Mouse (Mus musculus): ENCODE data around the gene Gstm2. TPM values are rescaled to one million over a fixed set of nuclear protein-coding genes. Genes with fewer than 3 reads are reported as not detected.
"Not testable (repeated sequence)": the region's sequence is repeated elsewhere in the genome, so short reads cannot be mapped to it uniquely, and the experiment has no call there.

Gstm2 gene
- polyA plus RNA-seq, 1 experiment from 2014 or later: 64.7 TPM

GRCm38 (mm10) chr3:108011558-108011957 is 25.3 kb upstream of the Gstm2 start:
- no peaks in the 10 kb centered on the region for H3K36me3 ChIP-seq (ENCODE audit: control insufficient read depth, insufficient read depth, low read length)

GRCm38 (mm10) chr3:108010286-108010685 is 24.0 kb upstream of the Gstm2 start:
- DNase-seq (ENCODE audit: low spot score) (no peak), ATAC-seq (ENCODE audit: low read depth) (no peak)
- Histone ChIP-seq H3K36me3 (ENCODE audit: control insufficient read depth, insufficient read depth, low read length) (no peaks in the 10 kb centered on the region), H3K27me3 (replicated peaks; ENCODE audit: control insufficient read depth, insufficient read depth, low read length) (no peaks in the 10 kb centered on the region), H3K4me2 (ENCODE audit: low read depth, low read length) (no peak overlapping the region), H3K9ac (ENCODE audit: low read depth, low read length) (no peak overlapping the region), H3K27ac (replicated peaks; ENCODE audit: low read depth, low read length) (no peak overlapping the region), H3K4me1 (ENCODE audit: control insufficient read depth, insufficient read depth, low read length) (no peaks in the 10 kb centered on the region), H3K4me3 (ENCODE audit: low read depth, low read length) (no peak overlapping the region), H3K9me3 (ENCODE audit: control insufficient read depth, low read length) (no peaks in the 10 kb centered on the region)
- WGBS: 75% methylated on average over 2 of the region's 2 CpGs

More at GRCm38 (mm10) chr3:108011558-108011957, 25.3 kb upstream of the Gstm2 start:
- ATAC-seq (ENCODE audit: low read depth) (no peak), DNase-seq (ENCODE audit: low spot score) (no peak)
- Histone ChIP-seq H3K9ac (ENCODE audit: low read depth, low read length) (no peak overlapping the region), H3K4me2 (ENCODE audit: low read depth, low read length) (no peak overlapping the region), H3K4me3 (ENCODE audit: low read depth, low read length) (no peak overlapping the region), H3K27me3 (replicated peaks; ENCODE audit: control insufficient read depth, insufficient read depth, low read length) (no peaks in the 10 kb centered on the region), H3K27ac (replicated peaks; ENCODE audit: low read depth, low read length) (no peak overlapping the region), H3K4me1 (ENCODE audit: control insufficient read depth, insufficient read depth, low read length) (no peaks in the 10 kb centered on the region), H3K9me3 (ENCODE audit: control insufficient read depth, low read length) (no peaks in the 10 kb centered on the region)
- WGBS: 70% methylated on average over 3 of the region's 3 CpGs

- 73% methylated on average over 8 of the region's 8 CpGs for WGBS
- no peak overlapping the region for H3K27ac ChIP-seq (replicated peaks; ENCODE audit: low read depth, low read length)
- no peak for ATAC-seq (ENCODE audit: low read depth)
These were observed 15.8 kb upstream of the Gstm2 start for GRCm38 (mm10) chr3:108002021-108002420.

GRCm38 (mm10) chr3:107999491-107999890 is 13.2 kb upstream of the Gstm2 start:
- Histone ChIP-seq H3K4me1 (ENCODE audit: control insufficient read depth, insufficient read depth, low read length) (no peaks in the 10 kb centered on the region), H3K4me3 (ENCODE audit: low read depth, low read length) (no peak overlapping the region), H3K27me3 (replicated peaks; ENCODE audit: control insufficient read depth, insufficient read depth, low read length) (no peaks in the 10 kb centered on the region), H3K36me3 (ENCODE audit: control insufficient read depth, insufficient read depth, low read length) (no peaks in the 10 kb centered on the region), H3K27ac (replicated peaks; ENCODE audit: low read depth, low read length) (no peak overlapping the region), H3K9ac (ENCODE audit: low read depth, low read length) (no peak overlapping the region), H3K9me3 (ENCODE audit: control insufficient read depth, low read length) (no peaks in the 10 kb centered on the region), H3K4me2 (ENCODE audit: low read depth, low read length) (no peak overlapping the region)
- ATAC-seq (ENCODE audit: low read depth) (no peak), DNase-seq (ENCODE audit: low spot score) (no peak)
- WGBS: 86% methylated on average over 3 of the region's 3 CpGs

More at GRCm38 (mm10) chr3:108002021-108002420, 15.8 kb upstream of the Gstm2 start:
- Histone ChIP-seq H3K9me3 (ENCODE audit: control insufficient read depth, low read length) (no peaks in the 10 kb centered on the region), H3K36me3 (ENCODE audit: control insufficient read depth, insufficient read depth, low read length) (no peaks in the 10 kb centered on the region), H3K4me3 (ENCODE audit: low read depth, low read length) (no peak overlapping the region), H3K9ac (ENCODE audit: low read depth, low read length) (no peak overlapping the region), H3K27me3 (replicated peaks; ENCODE audit: control insufficient read depth, insufficient read depth, low read length) (no peaks in the 10 kb centered on the region), H3K4me1 (ENCODE audit: control insufficient read depth, insufficient read depth, low read length) (no peaks in the 10 kb centered on the region), H3K4me2 (ENCODE audit: low read depth, low read length) (no peak overlapping the region)
- no peak for DNase-seq (ENCODE audit: low spot score)

- Histone ChIP-seq H3K27me3 (replicated peaks; ENCODE audit: control insufficient read depth, insufficient read depth, low read length) (no peaks in the 10 kb centered on the region), H3K4me1 (ENCODE audit: control insufficient read depth, insufficient read depth, low read length) (no peaks in the 10 kb centered on the region), H3K36me3 (ENCODE audit: control insufficient read depth, insufficient read depth, low read length) (no peaks in the 10 kb centered on the region), H3K4me2 (ENCODE audit: low read depth, low read length) (no peak overlapping the region), H3K9me3 (ENCODE audit: control insufficient read depth, low read length) (no peaks in the 10 kb centered on the region), H3K4me3 (ENCODE audit: low read depth, low read length) (no peak overlapping the region), H3K9ac (ENCODE audit: low read depth, low read length) (no peak overlapping the region), H3K27ac (replicated peaks; ENCODE audit: low read depth, low read length) (no peak overlapping the region)
- no peak for ATAC-seq (ENCODE audit: low read depth)
- 77% methylated on average over 3 of the region's 3 CpGs for WGBS
- no peak for DNase-seq (ENCODE audit: low spot score)
These were observed 12.3 kb upstream of the Gstm2 start for GRCm38 (mm10) chr3:107998591-107998990.

GRCm38 (mm10) chr3:107996576-107996975 is 10.3 kb upstream of the Gstm2 start:
- H3K4me3 ChIP-seq (ENCODE audit: low read depth, low read length): no peak overlapping the region
- H3K4me2 ChIP-seq (ENCODE audit: low read depth, low read length): no peak overlapping the region
- ATAC-seq (ENCODE audit: low read depth) (no peak), DNase-seq (ENCODE audit: low spot score) (no peak)
- H3K9ac ChIP-seq (ENCODE audit: low read depth, low read length): no peak overlapping the region
- H3K27me3 ChIP-seq (replicated peaks; ENCODE audit: control insufficient read depth, insufficient read depth, low read length): no peaks in the 10 kb centered on the region
- no peaks in the 10 kb centered on the region for H3K4me1 ChIP-seq (ENCODE audit: control insufficient read depth, insufficient read depth, low read length)
- H3K9me3 ChIP-seq (ENCODE audit: control insufficient read depth, low read length): no peaks in the 10 kb centered on the region
- 76% methylated on average over 4 of the region's 4 CpGs for WGBS
- H3K36me3 ChIP-seq (ENCODE audit: control insufficient read depth, insufficient read depth, low read length): no peaks in the 10 kb centered on the region
- H3K27ac ChIP-seq (replicated peaks; ENCODE audit: low read depth, low read length): no peak overlapping the region

- H3K4me2 ChIP-seq (ENCODE audit: low read depth, low read length); H3K4me1 ChIP-seq (ENCODE audit: control insufficient read depth, insufficient read depth, low read length); H3K27me3 ChIP-seq (replicated peaks; ENCODE audit: control insufficient read depth, insufficient read depth, low read length); H3K9ac ChIP-seq (ENCODE audit: low read depth, low read length); ATAC-seq (ENCODE audit: low read depth); DNase-seq (ENCODE audit: low spot score); H3K27ac ChIP-seq (replicated peaks; ENCODE audit: low read depth, low read length); H3K4me3 ChIP-seq (ENCODE audit: low read depth, low read length); H3K36me3 ChIP-seq (ENCODE audit: control insufficient read depth, insufficient read depth, low read length); H3K9me3 ChIP-seq (ENCODE audit: control insufficient read depth, low read length): not testable (repeated sequence)
- 71% methylated on average over 2 of the region's 2 CpGs for WGBS
These were observed 9.7 kb upstream of the Gstm2 start for GRCm38 (mm10) chr3:107995974-107996373.

- H3K4me2 ChIP-seq (ENCODE audit: low read depth, low read length); H3K36me3 ChIP-seq (ENCODE audit: control insufficient read depth, insufficient read depth, low read length); H3K27me3 ChIP-seq (replicated peaks; ENCODE audit: control insufficient read depth, insufficient read depth, low read length); ATAC-seq (ENCODE audit: low read depth); H3K9me3 ChIP-seq (ENCODE audit: control insufficient read depth, low read length); H3K4me1 ChIP-seq (ENCODE audit: control insufficient read depth, insufficient read depth, low read length); H3K27ac ChIP-seq (replicated peaks; ENCODE audit: low read depth, low read length); H3K4me3 ChIP-seq (ENCODE audit: low read depth, low read length); H3K9ac ChIP-seq (ENCODE audit: low read depth, low read length); DNase-seq (ENCODE audit: low spot score): not testable (repeated sequence)
- WGBS: 90% methylated on average over 2 of the region's 2 CpGs
These were observed 1.1 kb downstream of the Gstm2 start for GRCm38 (mm10) chr3:107985141-107985540.

- DNase-seq (ENCODE audit: low spot score) (no peak), ATAC-seq (ENCODE audit: low read depth) (no peak)
- Histone ChIP-seq H3K27me3 (replicated peaks; ENCODE audit: control insufficient read depth, insufficient read depth, low read length) (no peaks in the 10 kb centered on the region), H3K4me1 (ENCODE audit: control insufficient read depth, insufficient read depth, low read length) (0 out of 2 replicates have a peak, but pooled peaks cover 6% of the 10 kb centered on the region), H3K4me2 (ENCODE audit: low read depth, low read length) (no peak overlapping the region), H3K9me3 (ENCODE audit: control insufficient read depth, low read length) (no peaks in the 10 kb centered on the region), H3K9ac (ENCODE audit: low read depth, low read length) (no peak overlapping the region), H3K4me3 (ENCODE audit: low read depth, low read length) (no peak overlapping the region), H3K27ac (replicated peaks; ENCODE audit: low read depth, low read length) (no peak overlapping the region), H3K36me3 (ENCODE audit: control insufficient read depth, insufficient read depth, low read length) (no peaks in the 10 kb centered on the region)
- WGBS: 77% methylated on average over 5 of the region's 5 CpGs
These were observed 1.8 kb downstream of the Gstm2 start for GRCm38 (mm10) chr3:107984471-107984870.
